Mouse (Mus musculus): ENCODE data around the gene Kctd13.

- no peak for TF ChIP-seq SMC3 (IDR thresholded peaks at IDR 0.05; ENCODE audit: low read depth, low read length)
- no peak for TF ChIP-seq TCF12 (IDR thresholded peaks at IDR 0.05; ENCODE audit: low read depth, low read length)
- no peak for TF ChIP-seq POLR2A (IDR thresholded peaks at IDR 0.05; ENCODE audit: low read depth, low read length)
- TF ChIP-seq MEF2A (IDR thresholded peaks at IDR 0.05; ENCODE audit: borderline replicate concordance, low read depth, low read length): no peak
- no peak for TF ChIP-seq ETS1 (conservative IDR thresholded peaks at IDR 0.05; ENCODE audit: low read depth, low read length)
- no peak for TF ChIP-seq ELF1 (IDR thresholded peaks at IDR 0.05; ENCODE audit: low read depth, low read length)
Observed at GRCm38 (mm10) chr7:126982054-126982453, 53.4 kb downstream of the Kctd13 start.

Data from CH12.LX (cell line).